Mouse (Mus musculus): Measurements from ENCODE around the gene Plekha7. TPM values are rescaled to one million over a fixed set of nuclear protein-coding genes. Genes with fewer than 3 reads are reported as not detected.
"Not testable (repeated sequence)": the region's sequence is repeated elsewhere in the genome, so short reads cannot be mapped to it uniquely, and the experiment has no call there.

The Plekha7 gene
- polyA plus RNA-seq, 1 experiment from 2014 or later: 9.7 TPM

DNA sequence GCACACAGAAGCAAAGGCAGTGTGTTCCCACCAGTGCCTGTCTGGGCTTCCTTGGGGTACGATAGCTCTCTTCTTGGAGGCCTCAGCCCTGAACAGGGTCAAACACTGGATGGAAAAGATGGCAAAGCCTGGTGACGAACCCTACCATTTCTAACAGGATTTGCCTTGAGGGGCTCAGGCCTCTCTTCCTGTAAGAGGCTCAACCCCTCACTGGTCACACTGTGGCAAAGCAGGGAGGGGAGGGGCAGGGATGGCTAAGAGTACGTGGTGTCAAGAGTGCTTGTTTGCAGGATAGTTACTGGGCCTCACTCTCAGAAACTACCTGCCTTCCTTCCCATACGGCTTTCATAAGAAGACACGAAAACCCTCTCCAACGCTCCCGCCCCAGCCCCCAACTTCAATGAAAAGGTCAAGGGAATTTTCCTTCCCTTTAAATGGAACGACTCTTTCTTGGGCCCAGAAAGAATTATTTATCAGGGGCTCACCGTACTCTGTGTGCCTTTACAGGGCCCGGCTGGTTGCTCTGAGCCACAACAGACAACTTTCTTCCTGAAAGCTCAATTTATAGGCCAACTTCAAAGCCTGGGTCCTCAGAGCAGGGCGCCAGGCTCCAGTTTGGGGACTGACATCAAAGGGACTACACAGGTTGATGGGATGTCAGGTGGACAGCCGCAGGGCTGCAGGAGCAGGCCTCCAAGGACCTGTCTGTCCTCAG is 192.8 kb downstream of the Plekha7 start:
- WGBS: 80% methylated on average over 12 of the region's 12 CpGs
- Histone ChIP-seq H3K27ac (replicated peaks) (no peak overlapping the region), H3K27me3 (no peaks in the 10 kb centered on the region), H3K4me2 (replicated peaks) (no peak overlapping the region), H3K9ac (replicated peaks) (no peak overlapping the region), H3K9me3 (no peaks in the 10 kb centered on the region), H3K4me1 (no peaks in the 10 kb centered on the region), H3K36me3 (no peaks in the 10 kb centered on the region), H3K4me3 (no peak overlapping the region)
- no peak for ATAC-seq (replicated peaks)

GRCm38 (mm10) chr7:116111546-116111945 is 196.6 kb downstream of the Plekha7 start:
- 89% methylated on average over 6 of the region's 6 CpGs for WGBS
- H3K4me2 ChIP-seq (replicated peaks): no peak overlapping the region
- no peak for ATAC-seq (replicated peaks)
- no peaks in the 10 kb centered on the region for H3K27me3 ChIP-seq
- H3K9me3 ChIP-seq: no peaks in the 10 kb centered on the region
- no peak overlapping the region for H3K4me3 ChIP-seq
- H3K9ac ChIP-seq (replicated peaks): no peak overlapping the region
- no peak overlapping the region for H3K27ac ChIP-seq (replicated peaks)
- H3K4me1 ChIP-seq: no peaks in the 10 kb centered on the region
- peaks cover 7% of the 10 kb centered on the region for H3K36me3 ChIP-seq

DNA sequence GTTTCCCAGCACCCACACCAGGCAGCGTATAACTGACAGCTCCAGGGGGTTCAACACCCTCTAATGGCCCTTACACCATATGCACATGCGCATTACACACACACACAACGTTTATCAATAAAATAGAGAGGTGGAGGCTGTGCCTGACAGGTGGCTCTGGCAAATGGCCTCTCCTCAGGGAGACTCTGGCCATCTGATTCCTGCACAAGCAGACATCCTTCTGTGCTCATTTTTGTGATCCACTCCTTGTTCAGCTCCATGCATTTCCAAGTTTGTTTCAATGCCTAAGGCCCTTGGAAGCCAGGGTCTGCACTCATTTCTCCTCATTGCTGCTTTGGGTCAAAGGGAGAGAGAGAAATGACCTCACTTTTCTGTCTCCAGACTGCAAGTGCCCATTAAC is 197.5 kb downstream of the Plekha7 start:
- ATAC-seq (replicated peaks): no peak
- Histone ChIP-seq H3K36me3 (peaks cover 15% of the 10 kb centered on the region), H3K9ac (replicated peaks) (no peak overlapping the region), H3K27me3 (no peaks in the 10 kb centered on the region), H3K4me3 (no peak overlapping the region), H3K4me2 (replicated peaks) (no peak overlapping the region), H3K27ac (replicated peaks) (no peak overlapping the region), H3K4me1 (no peaks in the 10 kb centered on the region), H3K9me3 (no peaks in the 10 kb centered on the region)
- 80% methylated on average over 3 of the region's 3 CpGs for WGBS

GRCm38 (mm10) chr7:116103091-116103490 is 205.1 kb downstream of the Plekha7 start:
- H3K9ac ChIP-seq (replicated peaks): no peak overlapping the region
- no peak for ATAC-seq (replicated peaks)

DNA sequence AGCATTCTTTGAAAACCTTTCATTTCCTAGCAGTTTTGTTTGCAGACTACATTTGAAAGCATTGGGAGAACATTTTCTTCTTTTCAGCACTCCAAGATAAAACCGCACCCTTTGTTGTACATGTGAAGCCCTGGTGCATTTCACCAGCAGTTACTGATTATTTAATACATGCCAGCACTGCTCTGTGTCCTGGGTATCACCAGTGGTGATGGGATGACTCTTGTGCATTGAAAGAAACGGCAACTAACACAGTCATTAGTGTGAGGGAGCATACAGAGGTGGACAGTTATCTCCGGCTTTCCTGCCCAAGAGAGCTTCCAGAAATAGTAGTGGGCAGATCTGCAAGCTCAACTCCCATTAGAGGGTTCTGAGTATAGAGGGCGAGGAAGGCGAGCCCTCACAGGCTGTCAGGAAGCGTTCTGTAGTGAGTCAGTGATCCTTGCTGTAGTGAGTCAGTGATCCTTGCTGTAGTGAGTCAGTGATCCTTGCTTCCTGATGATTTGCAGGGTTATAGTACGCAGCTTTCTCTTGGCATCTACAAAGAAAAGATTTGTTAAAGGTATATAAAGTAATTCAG is 208.1 kb downstream of the Plekha7 start:
- 93% methylated on average over 7 of the region's 7 CpGs for WGBS

More at GRCm38 (mm10) chr7:116103091-116103490, 205.1 kb downstream of the Plekha7 start:
- H3K27me3 ChIP-seq: no peaks in the 10 kb centered on the region
- no peak overlapping the region for H3K4me2 ChIP-seq (replicated peaks)
- WGBS: 98% methylated on average over 9 of the region's 9 CpGs
- H3K4me3 ChIP-seq: no peak overlapping the region
- H3K36me3 ChIP-seq: peaks cover 56% of the 10 kb centered on the region
- no peaks in the 10 kb centered on the region for H3K9me3 ChIP-seq
- no peak overlapping the region for H3K27ac ChIP-seq (replicated peaks)
- peaks cover 5% of the 10 kb centered on the region; the same call in 1 of the 2 replicates for H3K4me1 ChIP-seq

DNA sequence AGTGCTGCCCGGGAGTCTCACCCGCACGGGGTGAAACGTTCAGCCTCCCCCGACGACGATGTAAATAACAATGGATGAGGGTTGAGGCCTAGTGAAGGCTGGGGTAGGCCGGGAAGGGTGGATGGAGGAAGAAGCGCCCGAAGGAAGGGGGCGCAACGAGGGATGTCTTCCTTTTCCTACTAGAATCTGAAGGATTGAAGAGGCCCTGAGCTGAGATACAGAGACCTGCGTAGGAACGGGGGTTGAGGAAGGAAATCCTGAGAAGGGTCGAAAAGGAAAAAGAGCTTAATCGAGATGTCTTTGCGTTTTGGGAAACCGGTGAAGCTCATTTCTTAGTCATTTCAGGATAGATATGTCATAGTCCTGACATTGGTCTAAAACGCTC is 214.7 kb downstream of the Plekha7 start:
- Histone ChIP-seq H3K9me3 (no peaks in the 10 kb centered on the region), H3K36me3 (no peaks in the 10 kb centered on the region), H3K4me2 (replicated peaks) (peak overlapping the region; percentile 71), H3K9ac (replicated peaks) (peak overlapping the region; percentile 89), H3K4me1 (peaks cover 30% of the 10 kb centered on the region), H3K27me3 (no peaks in the 10 kb centered on the region), H3K4me3 (peak overlapping the region; percentile 74), H3K27ac (replicated peaks) (peak overlapping the region; percentile 97)
- under 1% methylated on average over 19 of the region's 19 CpGs for WGBS
- ATAC-seq (replicated peaks): peak; percentile 89

More for the DNA sequence above, 208.1 kb downstream of the Plekha7 start:
- ATAC-seq (replicated peaks): no peak
- H3K4me1 ChIP-seq: peaks cover 20% of the 10 kb centered on the region
- no peak overlapping the region for H3K27ac ChIP-seq (replicated peaks)
- H3K9me3 ChIP-seq: no peaks in the 10 kb centered on the region
- no peak overlapping the region for H3K4me2 ChIP-seq (replicated peaks)
- peaks cover 34% of the 10 kb centered on the region for H3K36me3 ChIP-seq
- H3K27me3 ChIP-seq: no peaks in the 10 kb centered on the region
- no peak overlapping the region for H3K9ac ChIP-seq (replicated peaks)
- H3K4me3 ChIP-seq: no peak overlapping the region

- Histone ChIP-seq H3K4me2 (replicated peaks) (peak overlapping the region; percentile 71), H3K9ac (replicated peaks) (peak overlapping the region; percentile 89), H3K36me3 (no peaks in the 10 kb centered on the region), H3K27ac (replicated peaks) (peak overlapping the region; percentile 97), H3K27me3 (no peaks in the 10 kb centered on the region), H3K4me3 (peak overlapping the region; percentile 74), H3K9me3 (no peaks in the 10 kb centered on the region), H3K4me1 (peaks cover 30% of the 10 kb centered on the region)
- under 1% methylated on average over 38 of the region's 38 CpGs for WGBS
- peak; percentile 100 for ATAC-seq (replicated peaks)
These were observed 215.3 kb downstream of the Plekha7 start for GRCm38 (mm10) chr7:116092710-116093465.

DNA sequence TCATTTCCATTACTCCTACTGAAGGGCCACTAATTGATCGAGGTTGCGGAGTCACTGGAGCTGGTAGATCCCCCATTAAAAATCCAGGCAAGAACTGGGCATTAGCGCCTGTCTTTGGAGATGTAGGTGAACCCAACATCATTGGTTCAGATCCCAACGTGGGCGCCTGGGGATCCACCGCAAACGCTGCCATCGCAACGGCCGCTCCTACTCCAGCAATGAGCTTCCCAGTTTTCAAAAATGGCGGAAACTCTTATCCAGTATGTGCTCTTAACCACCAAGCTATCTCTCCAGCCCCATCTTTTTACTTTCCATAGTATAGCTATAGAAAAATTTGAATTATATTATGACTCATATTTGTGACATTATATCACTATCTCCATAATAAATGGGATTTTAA is 223.8 kb downstream of the Plekha7 start, which contains the start of gene Gm4353:
Gm4353 (minus strand) TSS at position 270 of the 400 bp plus-strand sequence.
- not testable (repeated sequence) for H3K27me3 ChIP-seq; H3K9me3 ChIP-seq; H3K4me1 ChIP-seq; ATAC-seq (replicated peaks); H3K4me3 ChIP-seq; H3K36me3 ChIP-seq; H3K27ac ChIP-seq (replicated peaks); H3K4me2 ChIP-seq (replicated peaks); H3K9ac ChIP-seq (replicated peaks)
- WGBS: 95% methylated on average over 11 of the region's 11 CpGs

Other genes starting within 250 kb of the Plekha7 start
- gene Gm4353, start 223.7 kb downstream of the Plekha7 start, polyA plus RNA-seq (2015; fragmentation: Nextera tagmentation; extraction: Ambion mirVana): 0.55 and 1.0 TPM in 2 replicates
- 551 and 569 TPM in 2 replicates for gene Rps13, start 25.8 kb upstream of the Plekha7 start, polyA plus RNA-seq (2015; fragmentation: Nextera tagmentation; extraction: Ambion mirVana)
- 17.2 and 18.2 TPM in 2 replicates for gene Pik3c2a, start 135.1 kb upstream of the Plekha7 start, polyA plus RNA-seq (2015; fragmentation: Nextera tagmentation; extraction: Ambion mirVana)
- gene Nucb2, start 196.0 kb upstream of the Plekha7 start, polyA plus RNA-seq (2015; fragmentation: Nextera tagmentation; extraction: Ambion mirVana): 17.5 and 17.7 TPM in 2 replicates